In genomic region chr19:38237834-38238212, GRCm38 (mm10) we compare ENCODE assay signal across 7 mouse cellular contexts. TPM values are rescaled to one million over a fixed set of nuclear protein-coding genes. Genes with fewer than 3 reads are reported as not detected.
DNase-seq lines count a peak whose midpoint lies in the region; ATAC-seq and TF ChIP-seq lines count a peak whose summit lies in the region.

No protein-coding gene starts in this region.

- WGBS in limb, embryonic 10.5 days: 47% methylated on average over 3 of the region's 3 CpGs
- 34% methylated on average over 3 of the region's 3 CpGs for WGBS in stomach, postnatal 0 days

- no peak for TF ChIP-seq CTCF in stomach, postnatal 0 days (IDR thresholded peaks at IDR 0.05; ENCODE audit: low read depth)

- no peak overlapping the region for H3K4me3 ChIP-seq in limb, embryonic 10.5 days
- H3K4me3 ChIP-seq in stomach, postnatal 0 days (ENCODE audit: low read depth, low read length): no peak overlapping the region

- no peak overlapping the region for H3K4me2 ChIP-seq in stomach, postnatal 0 days (replicated peaks; ENCODE audit: low read depth)

- H3K9me3 ChIP-seq in limb, embryonic 10.5 days (replicated peaks): no peaks in the 10 kb centered on the region
- no peaks in the 10 kb centered on the region for H3K9me3 ChIP-seq in stomach, postnatal 0 days (ENCODE audit: control insufficient read depth, low read length)

- TF ChIP-seq EP300 in stomach, postnatal 0 days (optimal IDR thresholded peaks at IDR 0.05): no peak

- no peaks in the 10 kb centered on the region for H3K27me3 ChIP-seq in limb, embryonic 10.5 days (ENCODE audit: low read depth, poor library complexity, severe bottlenecking)
- no peaks in the 10 kb centered on the region for H3K27me3 ChIP-seq in stomach, postnatal 0 days (ENCODE audit: control insufficient read depth, insufficient read depth, low read length)

- ATAC-seq in stomach, postnatal 0 days (ENCODE audit: low FRiP score, low TSS enrichment): peak; percentile 85

- peak overlapping the region; percentile 50; the same call in 1 of the 2 replicates for H3K27ac ChIP-seq in limb, embryonic 10.5 days
- no peak overlapping the region for H3K27ac ChIP-seq in stomach, postnatal 0 days (replicated peaks)

- DNase-seq in 3134 (ENCODE audit: extremely low read depth, insufficient read length, low spot score) (peak; percentile 28), A20 (ENCODE audit: low read depth, low spot score) (peak; percentile 64)
- peak; percentile 63 for DNase-seq in embryo, embryonic 10 days (ENCODE audit: low spot score)
- DNase-seq in limb, embryonic 10.5 days (ENCODE audit: low spot score): no peak
- peak; percentile 74 for DNase-seq in stomach, postnatal 0 days (ENCODE audit: low spot score)
- DNase-seq in spleen, postnatal 4 days (ENCODE audit: low spot score in 2 of 2): no peak
- DNase-seq in Muller cell, postnatal 12 days (ENCODE audit: inconsistent ontology term): no peak

- H3K9ac ChIP-seq in stomach, postnatal 0 days (ENCODE audit: low read length): no peak overlapping the region

- H3K4me1 ChIP-seq in limb, embryonic 10.5 days: peaks cover 15% of the 10 kb centered on the region
- H3K4me1 ChIP-seq in stomach, postnatal 0 days (replicated peaks; ENCODE audit: control insufficient read depth, insufficient read depth): no peaks in the 10 kb centered on the region

- no peaks in the 10 kb centered on the region for H3K36me3 ChIP-seq in limb, embryonic 10.5 days
- H3K36me3 ChIP-seq in stomach, postnatal 0 days (ENCODE audit: control insufficient read depth, insufficient read depth, low read length): no peaks in the 10 kb centered on the region

RNA-seq across cellular contexts. Expression of gene Fra10ac1, which starts 13.9 kb away (rescaled TPM):
- 40.3 and 47.6 TPM in 2 replicates for polyA plus RNA-seq in limb, embryonic 10.5 days (2016; fragmentation: Nextera tagmentation; extraction: Ambion mirVana)
- 22.7 and 22.8 TPM in 2 replicates for polyA plus RNA-seq in stomach, postnatal 0 days (2015; fragmentation: Nextera tagmentation; extraction: Ambion mirVana)

RNA-seq across cellular contexts. Expression of gene Lgi1, which starts 26.5 kb away (rescaled TPM):
- polyA plus RNA-seq in limb, embryonic 10.5 days (2016; fragmentation: Nextera tagmentation; extraction: Ambion mirVana): 0.28 and 0.50 TPM in 2 replicates
- 1.0 and 2.1 TPM in 2 replicates for polyA plus RNA-seq in stomach, postnatal 0 days (2015; fragmentation: Nextera tagmentation; extraction: Ambion mirVana)

Comparison
In these comparisons a context has a peak if more than half of its experiments do, and no peak if none do; other contexts are left out.
1. DNase-seq: peak in 3134 (single experiment), A20 (single experiment), embryo, embryonic 10 days (single experiment) and stomach, postnatal 0 days (single experiment); none in limb, embryonic 10.5 days (single experiment), spleen, postnatal 4 days (0 of 2) and Muller cell, postnatal 12 days (single experiment).